Mouse (Mus musculus) WW6 (cell line): Measurements from ENCODE around the gene Socs3.
A peak's percentile ranks its signal among the peaks of the same experiment; 100 is the strongest.

Source experiments
- DNase-seq: peaks from one replicate; pipeline ENCODE4 v3.0.0-alpha.2; 2013; ENCODE audit warnings: low read depth, low spot score

Socs3 gene

DNA sequence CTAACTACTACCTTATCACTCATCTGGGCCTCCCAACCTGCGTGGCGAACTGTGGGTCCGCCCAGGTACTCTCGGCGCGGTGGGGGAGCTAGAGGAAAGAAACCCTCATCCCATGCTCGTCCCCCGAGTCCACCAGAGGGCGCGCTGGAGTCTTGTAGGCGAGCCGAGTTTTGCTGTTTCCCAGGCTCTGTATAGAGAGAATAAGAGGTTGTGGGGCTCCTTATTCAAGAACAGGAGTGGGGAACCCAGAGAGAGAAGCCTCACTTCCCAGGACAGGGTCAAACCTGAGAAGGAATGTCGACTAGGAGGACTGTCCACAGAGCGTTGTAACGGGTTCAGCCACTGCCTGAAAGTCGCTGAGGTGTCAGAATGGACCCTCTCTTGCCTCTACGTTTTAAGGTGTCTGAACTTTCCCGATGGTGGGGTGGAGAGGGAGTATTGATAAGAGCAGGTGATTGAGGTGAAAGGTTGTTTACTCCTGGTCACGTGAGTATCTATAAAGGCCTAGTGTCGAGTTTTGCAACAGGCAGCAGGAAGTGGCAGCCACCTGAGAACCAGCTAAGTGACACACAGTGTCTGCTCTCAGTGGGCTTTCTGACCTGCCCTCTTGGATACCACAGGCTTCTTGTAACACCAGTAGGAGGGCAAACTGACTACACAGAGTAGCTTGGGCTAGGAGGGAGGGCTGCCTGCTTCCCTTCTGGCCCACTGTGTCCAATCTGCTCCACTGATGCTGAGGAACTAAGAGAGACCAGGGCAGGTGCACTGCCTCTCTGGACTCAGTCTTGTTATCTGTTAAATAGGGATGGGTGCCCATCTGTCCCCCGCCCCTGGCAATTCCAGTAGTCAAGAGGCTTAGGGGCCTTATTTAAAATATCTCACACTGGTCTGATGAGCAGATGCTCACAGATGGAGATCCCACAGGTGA is at the start of gene Socs3:
Gene Socs3 (minus strand): TSS at position 103 of the 928 bp plus-strand sequence.
- peak; percentile 87 for DNase-seq

DNA sequence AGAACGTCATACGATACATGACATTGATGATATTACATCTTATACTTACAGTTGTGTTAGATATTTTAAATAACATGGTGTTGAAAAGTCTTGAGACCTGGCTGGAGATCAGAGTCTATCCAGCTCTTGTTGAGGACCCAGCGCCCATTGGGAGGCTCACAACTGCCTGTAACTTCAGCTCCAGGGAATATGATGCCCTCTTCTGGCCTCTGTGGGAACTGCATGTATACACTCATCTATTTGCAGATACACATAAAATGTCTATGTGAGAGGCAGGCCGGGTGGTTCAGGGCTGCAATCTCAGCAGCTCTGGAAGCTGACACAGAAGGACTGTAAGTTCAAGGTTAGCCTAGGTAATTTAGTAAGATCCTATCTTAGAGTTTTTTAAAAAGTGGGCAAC is 48.5 kb upstream of the Socs3 start:
- DNase-seq, result no peak

DNA sequence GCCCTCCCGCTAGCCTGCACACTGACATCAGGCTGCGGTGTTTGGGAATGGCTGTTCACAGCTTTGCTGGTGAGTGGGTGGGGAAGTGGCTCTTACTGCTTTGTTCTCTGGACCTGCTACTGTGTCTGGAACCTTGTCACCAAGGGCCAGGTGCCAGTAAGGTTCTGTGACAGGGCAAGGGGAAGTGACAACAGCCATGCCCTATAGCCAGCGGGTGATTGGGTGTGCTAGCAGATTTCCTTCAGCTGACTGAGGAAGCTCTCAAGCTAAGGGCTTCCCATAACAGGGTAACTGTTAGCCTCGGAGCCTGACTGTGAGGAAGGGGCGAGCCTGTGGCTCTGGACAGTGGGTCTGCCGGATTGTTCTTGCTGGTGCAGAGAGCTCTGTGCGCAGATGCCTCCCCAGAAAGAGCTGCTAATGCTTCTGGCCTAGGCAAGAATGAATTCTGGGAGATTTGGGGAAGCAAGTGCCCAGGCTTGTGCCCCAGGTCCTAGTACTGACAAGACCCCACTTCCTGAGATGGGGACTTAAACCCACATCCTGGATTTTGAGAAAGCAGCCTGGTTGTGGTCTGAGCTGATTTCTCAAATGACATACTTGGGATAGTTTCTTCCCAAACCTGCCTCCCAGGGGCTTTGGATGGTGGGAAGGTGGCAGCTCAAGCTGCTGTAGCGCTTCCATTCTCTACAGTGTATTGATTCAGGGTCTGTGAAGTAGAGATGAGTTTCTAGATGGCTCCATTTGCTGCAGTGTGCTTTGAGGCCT is 45.7 kb upstream of the Socs3 start:
- DNase-seq, result no peak

DNA sequence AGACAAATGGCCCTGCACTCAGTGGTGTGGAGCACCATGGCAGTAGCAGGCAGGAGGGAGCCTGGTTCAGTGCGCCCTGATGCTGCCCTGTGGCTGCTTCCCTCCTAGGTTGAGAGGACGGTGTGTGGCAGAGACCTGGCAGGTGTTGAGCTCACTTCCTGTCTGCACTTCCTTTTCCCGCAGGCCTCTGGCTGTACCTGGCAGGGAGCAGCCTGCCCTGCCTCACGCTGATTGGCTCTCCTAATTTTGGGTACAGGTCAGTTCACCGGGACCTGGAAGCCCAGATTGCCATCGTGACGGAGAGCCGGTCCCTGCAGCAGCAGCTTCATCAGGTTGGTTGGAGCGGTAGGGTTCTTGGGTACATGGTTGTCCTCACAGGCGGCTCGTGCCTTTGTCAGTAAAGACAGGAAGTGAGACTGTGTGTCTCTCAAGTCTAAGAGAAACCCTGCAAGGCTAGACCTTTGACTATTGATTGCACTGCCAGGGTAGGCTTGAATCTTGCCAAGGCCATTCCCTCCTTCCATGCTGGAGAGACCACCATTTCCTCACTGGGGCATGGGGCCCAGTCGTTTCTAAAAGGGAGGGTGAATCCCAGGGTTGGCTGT is 44.6 kb upstream of the Socs3 start:
- DNase-seq, result no peak

DNA sequence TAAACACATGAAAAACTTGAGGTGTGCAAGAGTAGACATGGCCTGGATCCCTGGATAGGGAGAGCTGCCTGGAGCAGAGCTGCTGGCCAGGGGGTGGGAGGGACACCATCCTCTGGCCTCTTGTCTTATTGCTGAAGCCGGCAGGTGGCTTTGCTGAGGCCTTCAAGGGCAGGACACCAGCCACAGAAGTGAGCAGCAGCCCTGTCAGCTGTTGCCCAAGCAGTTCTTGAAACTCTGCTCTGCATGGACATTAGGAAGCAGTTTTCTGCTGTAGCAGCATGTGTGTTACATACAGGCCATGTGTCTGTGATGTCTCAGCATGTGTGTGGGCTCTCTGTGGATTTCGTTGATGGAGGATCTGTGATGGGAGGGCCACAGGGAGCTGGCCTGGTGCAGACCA is 43.5 kb upstream of the Socs3 start:
- no peak for DNase-seq

DNA sequence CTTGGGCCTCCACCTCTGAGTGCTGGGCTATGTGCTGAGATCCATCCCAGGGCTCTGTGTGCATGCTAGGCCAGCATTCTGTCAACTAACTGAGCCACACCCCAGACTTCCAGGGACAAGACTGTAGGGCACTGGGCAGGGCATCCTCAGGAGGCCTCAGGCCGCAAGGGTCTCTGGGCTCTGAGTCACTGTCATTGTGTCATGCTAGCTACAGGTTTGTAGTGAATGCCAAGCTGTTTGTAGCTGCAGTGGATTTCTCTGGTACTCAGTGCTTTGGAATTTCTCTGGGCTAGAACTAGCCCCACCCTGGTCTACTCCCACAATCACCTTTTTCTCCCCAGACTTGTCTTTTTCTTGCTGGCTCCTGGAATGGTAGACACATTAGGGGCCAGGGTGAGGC is 42.7 kb upstream of the Socs3 start:
- DNase-seq, result no peak

DNA sequence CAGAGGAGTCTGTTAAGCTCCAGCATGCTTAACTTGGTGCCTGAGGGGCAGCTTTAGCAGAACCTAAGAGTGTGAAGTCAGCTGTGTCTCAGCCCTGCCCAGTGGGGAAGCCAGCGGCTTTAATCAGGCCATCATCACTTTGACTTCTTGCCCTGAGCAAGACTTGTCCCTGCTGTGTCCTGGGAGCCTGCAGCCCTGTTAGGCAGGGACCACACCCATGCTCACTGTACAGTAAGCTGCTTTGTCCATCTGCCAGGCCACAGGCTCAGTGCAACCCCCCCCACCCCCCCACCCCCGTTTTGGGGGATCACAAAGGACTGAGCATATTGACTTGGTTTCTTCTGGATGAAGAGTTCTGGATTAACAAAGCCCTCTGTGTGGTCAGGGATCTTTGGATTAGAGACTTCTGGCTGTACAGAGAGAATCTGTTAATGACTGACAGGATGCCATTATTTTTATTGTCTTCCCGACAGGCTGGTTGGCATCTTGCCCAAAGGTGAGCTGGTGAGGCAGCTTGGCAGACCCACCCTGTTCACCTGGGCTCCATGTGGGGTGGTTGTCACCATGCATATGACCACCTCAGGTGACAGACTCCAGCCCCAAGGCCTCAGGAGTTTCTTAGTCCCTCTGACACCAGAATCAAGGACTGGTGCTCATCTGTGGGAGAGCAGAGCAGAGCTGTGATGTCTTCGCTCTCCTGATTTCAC is 40.2 kb upstream of the Socs3 start:
- no peak for DNase-seq

DNA sequence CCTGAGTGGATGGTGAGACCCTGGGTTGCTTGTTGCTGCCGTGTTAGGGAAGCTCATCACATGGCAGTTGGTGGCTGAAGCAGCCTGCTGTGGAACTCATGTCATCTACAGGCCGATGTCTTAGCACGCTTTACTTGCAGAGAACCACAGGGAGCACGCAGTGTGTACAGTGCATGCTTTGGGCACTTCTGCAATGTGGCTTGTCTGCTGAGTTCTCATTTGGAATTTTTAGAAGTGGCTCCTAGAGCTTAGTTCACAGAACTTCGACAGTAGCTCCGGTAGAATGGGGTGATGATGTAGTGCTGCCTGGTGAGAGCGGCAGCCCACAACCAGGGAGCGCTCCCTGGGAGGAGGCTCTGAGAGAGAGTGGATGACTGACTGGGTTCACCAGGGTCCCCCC is 39.0 kb upstream of the Socs3 start:
- DNase-seq, result no peak

DNA sequence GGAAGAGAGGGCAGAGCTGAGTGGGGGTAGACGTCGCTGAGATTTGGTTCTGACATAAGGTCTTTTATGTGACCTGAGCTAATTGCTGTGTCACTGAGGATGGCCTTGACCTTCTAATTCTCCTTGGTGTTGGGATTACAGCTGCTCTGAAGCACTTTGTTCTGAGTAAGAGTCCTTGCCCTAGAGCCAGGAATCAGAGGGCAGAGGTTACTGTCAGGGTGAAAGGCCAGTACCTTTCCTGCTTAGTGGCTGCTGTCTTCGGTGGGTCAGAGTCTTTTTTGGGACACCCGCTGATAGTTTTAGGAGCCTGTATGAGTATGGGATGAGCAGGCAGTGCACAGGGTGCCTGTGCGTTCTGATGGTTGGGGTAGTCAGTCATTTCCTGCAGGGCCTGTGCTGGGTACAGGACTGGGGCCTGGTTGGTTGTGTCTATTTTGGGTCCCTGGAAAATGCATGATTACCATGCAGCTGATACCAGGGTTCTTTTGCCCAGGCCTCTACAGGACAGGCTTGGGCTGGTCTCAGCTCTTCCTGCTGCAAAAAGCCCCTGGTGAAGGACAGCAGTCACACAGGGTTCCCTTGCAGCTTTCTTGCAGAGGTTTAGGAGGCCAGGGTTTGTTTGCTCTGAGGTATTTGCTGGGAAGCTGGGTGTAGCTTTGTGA is 38.4 kb upstream of the Socs3 start:
- no peak for DNase-seq

DNA sequence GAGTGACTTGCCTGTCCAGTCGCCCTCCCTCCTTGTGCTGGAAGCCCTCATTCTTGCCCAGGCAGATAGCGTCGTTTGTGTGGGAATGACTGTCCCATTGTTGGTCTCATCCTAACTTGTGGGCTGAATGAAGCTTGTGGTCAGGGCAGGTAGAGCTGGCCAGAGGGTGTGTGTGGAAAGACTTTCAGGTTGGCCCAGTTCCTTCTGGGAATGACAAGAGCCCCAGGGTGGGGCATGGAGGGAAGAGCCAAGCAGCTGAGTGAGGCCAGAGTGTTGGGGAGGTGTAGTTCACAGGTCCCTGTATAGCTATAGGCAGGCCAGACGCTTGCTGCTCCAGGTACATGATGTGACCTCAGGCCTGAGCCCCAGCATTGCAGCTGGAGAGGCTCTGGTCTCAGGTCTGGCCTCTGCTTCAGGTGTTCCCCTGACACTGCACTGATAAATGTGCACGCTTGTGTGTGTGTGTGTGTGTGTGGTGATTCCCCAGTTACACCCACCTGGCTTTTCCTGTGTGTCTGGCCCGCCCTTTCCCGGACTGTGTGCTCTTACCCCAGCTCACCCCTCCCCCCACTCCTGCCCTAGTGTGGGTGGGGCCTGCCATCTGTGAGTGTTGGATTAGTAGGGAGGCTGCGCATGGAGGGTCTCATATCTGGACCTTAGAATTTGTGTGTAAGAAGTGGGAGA is 37.8 kb upstream of the Socs3 start:
- peak; percentile 73 for DNase-seq

DNA sequence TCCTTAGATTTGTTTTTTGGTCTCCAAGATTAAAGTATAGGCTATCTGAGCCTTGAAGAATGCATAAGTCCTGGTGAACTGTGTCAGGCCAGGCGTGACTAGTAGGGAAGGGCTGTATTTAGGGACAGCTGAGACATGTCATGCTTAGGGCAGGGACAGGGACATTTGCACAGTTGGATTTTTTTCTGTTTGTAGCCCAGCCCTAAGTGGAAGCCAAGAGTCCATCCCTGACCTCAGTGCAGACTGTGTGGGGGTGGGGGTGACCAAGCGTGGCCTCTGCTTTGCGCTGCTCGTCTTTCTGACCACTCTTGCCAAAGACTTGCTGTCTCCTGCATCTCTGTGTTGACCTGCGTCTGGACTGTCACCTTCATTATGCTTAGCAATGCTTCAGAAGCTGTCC is 34.4 kb upstream of the Socs3 start:
- no peak for DNase-seq

DNA sequence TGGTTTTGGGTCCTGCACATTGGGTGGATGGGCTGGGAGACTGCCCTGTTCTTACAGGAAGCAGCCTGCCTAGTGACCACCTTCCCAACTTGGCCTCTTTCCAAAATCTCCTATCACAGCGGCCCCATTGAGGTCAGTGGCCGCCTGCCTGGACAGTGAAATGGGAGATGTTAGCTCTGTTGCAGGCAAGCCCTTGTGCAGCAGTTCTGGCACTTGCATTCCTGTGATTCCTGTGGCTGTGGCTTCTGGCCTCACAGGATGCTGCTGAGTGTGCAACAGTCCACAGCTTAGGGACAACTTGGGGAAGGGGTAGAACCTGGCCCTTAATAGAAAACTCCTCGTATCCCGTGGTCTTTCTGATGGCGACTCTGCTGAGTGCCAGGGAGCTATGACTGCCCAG is 33.9 kb upstream of the Socs3 start:
- no peak for DNase-seq

DNA sequence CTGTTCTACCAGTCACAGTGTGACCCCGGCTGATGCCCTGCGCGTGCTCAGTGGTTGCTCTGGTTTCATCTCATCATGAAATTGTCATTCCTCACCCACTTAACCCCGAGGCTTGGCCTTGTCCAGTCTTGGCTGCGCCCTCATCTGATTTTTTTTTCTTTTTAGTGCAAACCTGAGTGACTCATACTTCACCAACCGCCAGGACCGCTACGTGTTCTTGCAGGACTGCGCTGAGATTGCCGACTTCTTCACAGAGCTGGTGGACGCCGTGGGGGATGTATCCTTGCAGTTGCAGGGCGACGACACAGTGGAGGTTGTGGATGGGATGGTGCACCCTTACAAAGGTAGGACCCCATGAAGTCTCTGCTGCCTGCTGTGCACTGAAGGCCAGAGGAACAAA is 33.3 kb upstream of the Socs3 start:
- DNase-seq, result no peak

DNA sequence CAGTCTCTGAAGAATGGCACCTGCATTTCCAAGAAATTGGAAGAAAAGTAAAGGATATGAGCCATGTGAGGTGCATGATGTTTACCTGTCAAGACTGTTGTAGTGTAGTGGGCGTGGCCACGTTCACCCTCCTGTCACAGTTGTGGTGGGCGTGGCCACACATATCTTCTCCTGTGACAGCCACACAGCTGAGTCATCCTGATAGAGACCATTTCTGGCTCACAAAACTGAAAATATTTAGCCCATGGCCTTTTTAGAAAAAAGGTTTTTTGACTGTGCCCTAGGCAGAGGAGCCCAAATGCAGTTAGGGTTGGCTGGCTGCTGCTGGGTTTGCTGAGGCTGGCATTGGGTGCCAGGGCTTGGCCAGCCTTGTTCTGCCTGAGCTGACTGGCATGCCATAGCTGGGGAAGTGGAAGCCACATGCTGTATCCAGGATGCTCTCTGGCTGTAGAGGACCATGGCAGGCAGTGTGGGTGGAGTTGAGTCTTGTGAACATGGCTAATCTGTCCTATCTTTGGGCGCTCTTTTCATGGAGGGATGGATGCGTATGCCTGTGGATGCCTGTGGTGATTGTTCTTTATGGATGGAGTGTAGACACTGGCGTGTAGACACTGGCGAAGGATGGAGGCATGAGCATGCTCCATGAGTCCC is 30.8 kb upstream of the Socs3 start:
- no peak for DNase-seq

DNA sequence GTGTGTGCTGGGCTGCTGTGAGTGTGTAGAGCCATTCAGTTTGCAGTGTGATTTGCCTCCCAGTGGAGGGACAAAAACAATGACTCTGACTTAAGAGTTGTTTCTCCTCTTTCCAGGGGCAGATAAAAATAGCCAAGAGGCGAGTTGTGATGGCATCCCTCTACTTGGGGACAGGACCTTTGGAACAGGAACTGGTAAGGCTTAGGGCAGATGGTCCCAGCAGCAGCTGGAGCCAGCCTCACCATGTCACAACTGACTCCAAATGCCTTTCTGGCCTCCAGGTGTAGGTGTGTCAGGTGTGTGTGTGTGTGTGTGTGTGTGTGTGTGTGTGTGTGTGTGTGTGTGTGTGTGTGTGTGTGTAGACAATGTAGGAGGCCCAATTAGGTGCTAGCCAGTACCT is 30.2 kb upstream of the Socs3 start:
- no peak for DNase-seq

DNA sequence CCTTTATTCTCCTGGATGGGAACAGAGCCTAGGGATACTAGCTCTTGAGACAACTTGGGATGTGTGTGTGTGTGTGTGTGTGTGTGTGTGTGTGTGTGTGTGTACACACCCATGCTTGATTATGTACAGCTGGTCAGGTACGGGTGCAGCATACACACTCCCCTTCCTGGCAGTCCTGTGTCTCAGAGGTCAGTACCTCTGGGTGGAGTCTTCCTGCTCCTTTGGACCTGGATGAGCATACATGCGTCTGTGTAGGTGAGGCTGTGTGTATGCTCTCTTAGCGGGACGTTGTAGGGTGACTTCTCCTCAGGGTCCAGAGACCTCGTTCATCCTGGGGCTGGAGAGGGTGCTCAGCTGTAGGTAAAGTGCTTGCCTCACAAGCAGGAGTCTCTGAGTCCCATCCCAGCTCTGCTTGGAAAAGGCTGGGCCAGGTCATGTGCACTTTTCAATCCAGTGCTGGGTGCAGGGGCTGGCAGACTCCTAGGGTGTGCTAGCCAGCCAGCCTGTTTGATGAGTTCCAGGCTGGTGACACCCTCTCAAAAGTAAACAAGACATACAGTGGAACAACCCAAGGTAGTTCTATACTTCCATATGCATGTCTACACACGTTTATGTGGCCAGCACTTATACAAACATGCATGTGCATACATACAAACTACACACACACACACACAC is 29.6 kb upstream of the Socs3 start:
- no peak for DNase-seq

DNA sequence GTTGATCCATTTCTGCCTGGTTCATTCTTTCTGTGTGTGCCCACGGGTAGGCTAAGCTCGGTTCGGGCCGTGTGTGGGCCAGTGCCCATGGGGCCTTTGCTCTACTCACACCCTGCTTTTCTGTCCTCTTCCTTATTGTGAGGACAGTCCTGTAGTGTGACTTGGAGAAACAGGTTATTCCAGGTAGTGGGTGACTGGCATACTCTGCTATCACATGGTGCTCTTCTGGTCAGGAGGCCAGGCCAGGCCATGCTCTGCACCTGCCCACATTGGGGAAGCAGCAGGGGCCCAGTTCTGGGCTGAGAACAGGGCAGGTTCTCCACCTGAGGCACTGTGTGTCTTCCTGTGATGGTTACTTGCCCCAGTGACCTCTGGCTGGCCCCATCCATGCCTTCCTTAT is 28.5 kb upstream of the Socs3 start:
- no peak for DNase-seq

DNA sequence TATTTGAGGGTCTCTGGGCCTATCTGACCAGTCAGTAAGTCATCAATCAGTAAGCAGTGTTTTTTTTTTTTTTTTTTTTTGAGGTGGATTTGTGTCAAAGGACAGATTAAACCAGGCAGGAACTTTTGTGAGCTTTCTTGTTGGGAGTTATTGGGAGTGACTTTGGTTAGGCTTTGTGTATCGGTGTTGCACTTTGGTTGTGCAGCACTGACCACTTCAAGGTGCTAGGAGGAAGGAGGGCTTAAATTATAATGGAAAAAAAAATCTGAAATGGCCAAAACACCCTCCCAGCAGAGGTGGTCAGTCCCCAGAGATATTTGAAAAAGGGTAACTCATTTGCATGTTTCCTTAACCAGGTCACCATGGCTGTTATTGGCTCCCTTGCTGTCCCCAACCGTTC is 27.2 kb upstream of the Socs3 start:
- no peak for DNase-seq

DNA sequence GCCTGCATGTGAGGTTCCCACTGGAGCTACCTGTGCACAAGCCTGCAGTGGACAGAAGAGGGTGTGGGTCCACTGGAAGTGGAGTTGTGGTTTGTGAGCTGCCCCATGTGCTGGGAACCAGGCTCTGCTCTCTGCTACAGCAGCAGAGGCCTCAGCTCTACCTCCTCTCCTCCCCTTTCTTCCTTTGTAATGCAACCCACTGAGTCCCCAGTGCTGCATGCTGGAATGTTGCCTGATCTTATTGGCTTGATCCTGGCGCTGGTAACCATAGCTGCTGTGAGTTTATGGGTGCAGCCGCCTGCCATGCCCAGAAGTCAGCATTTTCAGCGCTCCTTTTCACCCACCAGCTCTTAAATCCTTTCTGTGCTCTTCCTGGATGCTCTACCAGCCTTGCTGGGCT is 26.2 kb upstream of the Socs3 start:
- no peak for DNase-seq

DNA sequence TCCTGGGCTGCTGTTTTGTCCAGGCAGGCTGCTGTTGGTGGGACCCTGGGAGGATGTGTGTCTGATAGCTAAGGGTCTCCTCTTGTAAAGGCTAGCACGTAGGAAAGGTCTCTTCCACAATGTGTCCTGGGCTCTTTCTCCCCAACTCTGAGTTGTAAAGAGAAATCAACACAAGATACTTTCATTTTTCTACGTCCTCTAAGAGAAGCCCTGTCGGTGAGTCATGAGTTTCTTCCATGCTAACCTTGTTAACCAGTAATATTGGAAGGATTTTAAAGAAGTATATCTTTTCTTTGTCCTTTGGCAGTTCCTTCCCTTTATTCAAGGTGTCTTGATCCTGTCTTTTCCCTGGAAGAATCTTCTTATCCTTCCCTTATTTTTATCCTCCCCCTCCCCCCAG is 25.8 kb upstream of the Socs3 start:
- DNase-seq, result no peak
